Mouse (Mus musculus) regulatory T cell (primary cell): ENCODE measurements at regions not wholly inside any gene's neighbourhood (a gene's known extent, or its start where the extent isn't known, plus 50 kb on each side); places are given as distances from the start of the nearest gene placed in this dataset.

ENCODE experiments used
- in situ Hi-C: fragments of 300-600 bp; cut with MboI, MseI; formaldehyde crosslinking; loops from one replicate; pipeline ENCODE4 v1.15.1; 2025; ENCODE audit warnings: high pct_unique_total_duplicates

GRCm38 (mm10) chr19:21028981-21029380 lies 75.0 kb upstream of the Tmc1 start:
- in situ Hi-C loops, result loop anchor here (10.0 to 25.0 kb wide), 2 partner anchors 224 to 708 kb away; no protein-coding TSS in a partner anchor

- in situ Hi-C loops, result no loop called here
Observed at GRCm38 (mm10) chr19:21012391-21012790, 58.4 kb upstream of the Tmc1 start.

GRCm38 (mm10) chr19:21009607-21010006 lies 55.6 kb upstream of the Tmc1 start:
- in situ Hi-C loops, result no loop called here

GRCm38 (mm10) chr19:21004411-21004810 lies 50.4 kb upstream of the Tmc1 start:
- in situ Hi-C loops, result no loop called here
